Mouse (Mus musculus): ENCODE measurements around the gene Bcr. TPM values are rescaled to one million over a fixed set of nuclear protein-coding genes. Genes with fewer than 3 reads are reported as not detected.
A peak's percentile ranks its signal among the peaks of the same experiment; 100 is the strongest.
"Not testable (repeated sequence)": the region's sequence is repeated elsewhere in the genome, so short reads cannot be mapped to it uniquely, and the experiment has no call there.

Bcr gene
- total and polyA plus RNA-seq, 3 experiments: 0.71 TPM; not detected in 2

GRCm38 (mm10) chr10:75036883-75037379 lies 23.5 kb upstream of the Bcr start, which contains the start of gene Rab36:
TSS of gene Rab36 (plus strand) at chr10:75037058.
- Histone ChIP-seq H3K27me3 (ENCODE audit: insufficient read depth, low read length) (no peaks in the 10 kb centered on the region; the same call in 1 of the 2 replicates), H3K36me3 (replicated peaks) (no peaks in the 10 kb centered on the region), H3K4me3 (ENCODE audit: low read depth, low read length) (peak within 1 kb of the TSS; percentile 16; the same call in 1 of the 2 replicates), H3K9me3 (replicated peaks) (peaks cover 51% of the 10 kb centered on the region), H3K4me1 (ENCODE audit: insufficient read depth, low read depth, low read length) (no peaks in the 10 kb centered on the region)
- DNase-seq (ENCODE audit: low spot score) (no peak), ATAC-seq (ENCODE audit: extremely low read depth, insufficient number of reproducible peaks, low FRiP score, poor library complexity, severe bottlenecking) (no peak)
- TF ChIP-seq CTCF (IDR thresholded peaks at IDR 0.05; ENCODE audit: low read depth, low read length) (no peak), GATA1 (IDR thresholded peaks at IDR 0.05; ENCODE audit: borderline replicate concordance, low read length) (no peak), POLR2AphosphoS5 (IDR thresholded peaks at IDR 0.05; ENCODE audit: insufficient replicate concordance, low read depth, low read length) (no peak), GATA2 (IDR thresholded peaks at IDR 0.05; ENCODE audit: borderline replicate concordance, low read depth, low read length) (no peak), TAL1 (conservative IDR thresholded peaks at IDR 0.05; ENCODE audit: low read depth, low read length) (no peak)

GRCm38 (mm10) chr10:75042060-75042459 lies 18.3 kb upstream of the Bcr start:
- not testable (repeated sequence) for ATAC-seq (ENCODE audit: extremely low read depth, insufficient number of reproducible peaks, low FRiP score, poor library complexity, severe bottlenecking); H3K27me3 ChIP-seq (ENCODE audit: insufficient read depth, low read length); H3K4me3 ChIP-seq (ENCODE audit: low read depth, low read length); H3K36me3 ChIP-seq (replicated peaks); H3K4me1 ChIP-seq (ENCODE audit: insufficient read depth, low read depth, low read length); DNase-seq (ENCODE audit: low spot score)
- H3K9me3 ChIP-seq (replicated peaks): peaks cover 67% of the 10 kb centered on the region

- peaks cover 74% of the 10 kb centered on the region for H3K9me3 ChIP-seq (replicated peaks)
- H3K4me3 ChIP-seq (ENCODE audit: low read depth, low read length): no peak overlapping the region
- H3K36me3 ChIP-seq (replicated peaks): no peaks in the 10 kb centered on the region
- H3K27me3 ChIP-seq (ENCODE audit: insufficient read depth, low read length): no peaks in the 10 kb centered on the region; the same call in 1 of the 2 replicates
- no peak for ATAC-seq (ENCODE audit: extremely low read depth, insufficient number of reproducible peaks, low FRiP score, poor library complexity, severe bottlenecking)
- no peak for DNase-seq (ENCODE audit: low spot score)
- no peaks in the 10 kb centered on the region for H3K4me1 ChIP-seq (ENCODE audit: insufficient read depth, low read depth, low read length)
- TF ChIP-seq CTCF (IDR thresholded peaks at IDR 0.05; ENCODE audit: low read depth, low read length) (no peak), GATA1 (IDR thresholded peaks at IDR 0.05; ENCODE audit: borderline replicate concordance, low read length) (no peak), GATA2 (IDR thresholded peaks at IDR 0.05; ENCODE audit: borderline replicate concordance, low read depth, low read length) (no peak), POLR2AphosphoS5 (IDR thresholded peaks at IDR 0.05; ENCODE audit: insufficient replicate concordance, low read depth, low read length) (no peak), TAL1 (conservative IDR thresholded peaks at IDR 0.05; ENCODE audit: low read depth, low read length) (no peak)
These were observed 15.9 kb upstream of the Bcr start for GRCm38 (mm10) chr10:75044459-75044858.

GRCm38 (mm10) chr10:75045831-75046230 lies 14.6 kb upstream of the Bcr start:
- TF ChIP-seq TAL1 (conservative IDR thresholded peaks at IDR 0.05; ENCODE audit: low read depth, low read length): no peak
- TF ChIP-seq GATA1 (IDR thresholded peaks at IDR 0.05; ENCODE audit: borderline replicate concordance, low read length): no peak
- TF ChIP-seq POLR2AphosphoS5 (IDR thresholded peaks at IDR 0.05; ENCODE audit: insufficient replicate concordance, low read depth, low read length): no peak
- TF ChIP-seq CTCF (IDR thresholded peaks at IDR 0.05; ENCODE audit: low read depth, low read length): no peak
- TF ChIP-seq GATA2 (IDR thresholded peaks at IDR 0.05; ENCODE audit: borderline replicate concordance, low read depth, low read length): no peak
- Histone ChIP-seq H3K36me3 (replicated peaks) (no peaks in the 10 kb centered on the region), H3K4me1 (ENCODE audit: insufficient read depth, low read depth, low read length) (no peaks in the 10 kb centered on the region), H3K27me3 (ENCODE audit: insufficient read depth, low read length) (no peaks in the 10 kb centered on the region; the same call in 1 of the 2 replicates), H3K4me3 (ENCODE audit: low read depth, low read length) (no peak overlapping the region), H3K9me3 (replicated peaks) (peaks cover 87% of the 10 kb centered on the region)
- no peak for ATAC-seq (ENCODE audit: extremely low read depth, insufficient number of reproducible peaks, low FRiP score, poor library complexity, severe bottlenecking)
- DNase-seq (ENCODE audit: low spot score): no peak

GRCm38 (mm10) chr10:75048711-75049110 lies 11.7 kb upstream of the Bcr start:
- ATAC-seq (ENCODE audit: extremely low read depth, insufficient number of reproducible peaks, low FRiP score, poor library complexity, severe bottlenecking): no peak
- no peak overlapping the region for H3K4me3 ChIP-seq (ENCODE audit: low read depth, low read length)
- no peaks in the 10 kb centered on the region for H3K4me1 ChIP-seq (ENCODE audit: insufficient read depth, low read depth, low read length)
- peaks cover 94% of the 10 kb centered on the region for H3K9me3 ChIP-seq (replicated peaks)
- no peaks in the 10 kb centered on the region for H3K36me3 ChIP-seq (replicated peaks)
- no peak for DNase-seq (ENCODE audit: low spot score)
- H3K27me3 ChIP-seq (ENCODE audit: insufficient read depth, low read length): no peaks in the 10 kb centered on the region
- no peak for TF ChIP-seq TAL1 (conservative IDR thresholded peaks at IDR 0.05; ENCODE audit: low read depth, low read length)
- TF ChIP-seq GATA1 (IDR thresholded peaks at IDR 0.05; ENCODE audit: borderline replicate concordance, low read length): no peak
- no peak for TF ChIP-seq GATA2 (IDR thresholded peaks at IDR 0.05; ENCODE audit: borderline replicate concordance, low read depth, low read length)
- no peak for TF ChIP-seq POLR2AphosphoS5 (IDR thresholded peaks at IDR 0.05; ENCODE audit: insufficient replicate concordance, low read depth, low read length)
- no peak for TF ChIP-seq CTCF (IDR thresholded peaks at IDR 0.05; ENCODE audit: low read depth, low read length)

GRCm38 (mm10) chr10:75051364-75052074 lies 8.9 kb upstream of the Bcr start:
- H3K9me3 ChIP-seq (replicated peaks): peaks cover 87% of the 10 kb centered on the region
- H3K36me3 ChIP-seq (replicated peaks): no peaks in the 10 kb centered on the region
- ATAC-seq (ENCODE audit: extremely low read depth, insufficient number of reproducible peaks, low FRiP score, poor library complexity, severe bottlenecking) (no peak), DNase-seq (ENCODE audit: low spot score) (no peak)
- no peaks in the 10 kb centered on the region for H3K27me3 ChIP-seq (ENCODE audit: insufficient read depth, low read length)
- TF ChIP-seq GATA1 (IDR thresholded peaks at IDR 0.05; ENCODE audit: borderline replicate concordance, low read length) (no peak), TAL1 (conservative IDR thresholded peaks at IDR 0.05; ENCODE audit: low read depth, low read length) (no peak)
- peak overlapping the region; percentile 12; the same call in 1 of the 2 replicates for H3K4me3 ChIP-seq (ENCODE audit: low read depth, low read length)
- H3K4me1 ChIP-seq (ENCODE audit: insufficient read depth, low read depth, low read length): no peaks in the 10 kb centered on the region

Measured in G1E (cell line).